Mouse (Mus musculus) embryonic facial prominence, embryonic 14.5 days (tissue): Measurements from ENCODE around the gene Senp2. TPM values are rescaled to one million over a fixed set of nuclear protein-coding genes. Genes with fewer than 3 reads are reported as not detected.
A peak's percentile ranks its signal among the peaks of the same experiment; 100 is the strongest.

Source experiments
- ATAC-seq: fragments of 200-750 bp; cut with Nextera tagmentation; 2 replicates; pipeline ENCODE4 v1.8.0; 2017; ENCODE audit warnings: low read depth, moderate number of reproducible peaks, moderate TSS enrichment
- DNase-seq: peaks from one replicate; pipeline ENCODE4 v3.0.0-alpha.2; 2015; ENCODE audit warnings: low spot score
- H3K27ac ChIP-seq: fragments of 300-500 bp; sonication (generic); replicated peaks from 2 replicates; pipeline ENCODE4 v1.5.1; 2014; ENCODE audit warnings: low read depth, mild to moderate bottlenecking, low read length, moderate library complexity
- H3K27me3 ChIP-seq: fragments of 300-500 bp; sonication (generic); replicated peaks from 2 replicates; pipeline ENCODE4 v1.6.1; 2014; ENCODE audit warnings: low read length; ENCODE audit not compliant: control insufficient read depth, insufficient read depth
- H3K36me3 ChIP-seq: fragments of 300-500 bp; sonication (generic); 2 replicates; pipeline ENCODE4 v1.6.1; 2014; ENCODE audit warnings: low read length, mixed read lengths; ENCODE audit not compliant: control insufficient read depth, insufficient read depth
- H3K4me1 ChIP-seq: fragments of 300-500 bp; sonication (generic); 2 replicates; pipeline ENCODE4 v1.6.1; 2014; ENCODE audit warnings: antibody characterized with exemption, low read length; ENCODE audit not compliant: control insufficient read depth, insufficient read depth
- H3K4me2 ChIP-seq: fragments of 300-500 bp; sonication (generic); 2 replicates; pipeline ENCODE4 v1.6.1; 2014; ENCODE audit warnings: low read depth, mild to moderate bottlenecking, low read length, moderate library complexity, mixed read lengths
- H3K4me3 ChIP-seq: fragments of 300-500 bp; sonication (generic); 2 replicates; pipeline ENCODE4 v1.5.1; 2014; ENCODE audit warnings: low read depth, mild to moderate bottlenecking, low read length
- H3K9ac ChIP-seq: fragments of 300-500 bp; sonication (generic); 2 replicates; pipeline ENCODE4 v1.6.1; 2014; ENCODE audit warnings: low read depth, mild to moderate bottlenecking, low read length, moderate library complexity, mixed read lengths
- H3K9me3 ChIP-seq: fragments of 300-500 bp; sonication (generic); 2 replicates; pipeline ENCODE4 v1.6.1; 2016; ENCODE audit warnings: low read length; ENCODE audit not compliant: control insufficient read depth
- WGBS: fragments of 180-500 bp; shearing (Covaris S2); extraction: QIAGEN DNeasy Blood & Tissue Kit; methylation state at CpG from one replicate; pipeline ENCODE4 v1.1.7; 2014; 5-methylcytosine and 5-hydroxymethylcytosine counted together
- polyA plus RNA-seq: library from polyadenylated mRNA; unstranded; fragments of >200 nt; fragmentation: Nextera tagmentation; extraction: Ambion mirVana; gene quantifications from 2 replicates; pipeline ENCODE4 v1.2.1, GENCODE M21; 2014

Senp2 gene
- polyA plus RNA-seq, 1 experiment from 2014 or later, result 44.4 TPM

GRCm38 (mm10) chr16:22091255-22091783 lies 82.0 kb downstream of the Senp2 start:
- Histone ChIP-seq H3K4me1 (no peaks in the 10 kb centered on the region), H3K9me3 (no peaks in the 10 kb centered on the region), H3K9ac (no peak overlapping the region), H3K36me3 (peaks cover 16% of the 10 kb centered on the region), H3K27me3 (no peaks in the 10 kb centered on the region), H3K4me3 (no peak overlapping the region), H3K4me2 (no peak overlapping the region), H3K27ac (no peak overlapping the region)
- no peak for DNase-seq
- WGBS, result 87% methylated on average over 3 of the region's 3 CpGs
- ATAC-seq, result no peak

DNA sequence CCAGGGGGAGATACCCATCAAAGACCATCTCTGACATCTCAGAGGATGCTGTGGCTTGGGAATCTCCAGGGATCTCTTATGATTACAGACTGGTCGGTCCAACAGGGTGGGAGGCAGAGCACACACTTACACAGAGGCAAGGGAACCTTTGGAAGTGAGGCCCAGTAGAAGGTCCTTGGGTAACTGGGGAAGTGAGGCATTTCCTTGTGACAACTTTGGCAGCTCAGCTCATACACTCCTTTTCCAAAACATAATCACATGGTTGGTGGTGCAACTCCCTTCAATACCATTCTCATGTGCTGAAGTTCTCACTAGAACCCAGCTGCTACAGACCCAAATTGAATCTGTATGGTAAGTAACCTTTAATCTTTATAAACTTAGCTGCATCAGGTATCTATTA lies 86.5 kb downstream of the Senp2 start:
- H3K27me3 ChIP-seq, result no peaks in the 10 kb centered on the region
- H3K27ac ChIP-seq, result no peak overlapping the region
- no peaks in the 10 kb centered on the region for H3K9me3 ChIP-seq
- no peaks in the 10 kb centered on the region for H3K36me3 ChIP-seq
- no peak for ATAC-seq
- WGBS, result 86% methylated on average over 1 of the region's 1 CpGs
- no peak for DNase-seq
- no peak overlapping the region for H3K4me2 ChIP-seq
- H3K9ac ChIP-seq, result no peak overlapping the region
- H3K4me3 ChIP-seq, result no peak overlapping the region
- H3K4me1 ChIP-seq, result no peaks in the 10 kb centered on the region

DNA sequence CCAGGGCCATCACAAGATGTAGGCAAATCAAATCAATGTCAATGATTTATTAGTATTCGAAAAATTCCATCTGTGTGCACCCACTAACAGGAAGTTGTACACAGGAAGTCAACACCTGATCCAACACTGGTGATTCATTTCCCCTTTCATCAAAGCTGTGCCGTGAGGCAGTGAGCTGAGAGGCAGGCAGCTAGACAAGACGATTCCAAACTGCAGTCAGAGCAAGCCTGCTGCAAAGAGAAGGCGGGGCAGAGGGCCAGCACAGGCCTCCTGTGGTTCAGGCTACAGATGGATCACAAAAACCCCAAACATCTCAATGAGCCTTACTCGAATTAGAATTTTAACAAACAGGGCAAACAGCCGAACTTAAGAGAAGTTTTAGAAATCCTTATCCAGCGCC lies 88.4 kb downstream of the Senp2 start:
- ATAC-seq (no peak), DNase-seq (peak; percentile 38)
- Histone ChIP-seq H3K9me3 (no peaks in the 10 kb centered on the region), H3K36me3 (no peaks in the 10 kb centered on the region), H3K4me3 (no peak overlapping the region), H3K4me2 (no peak overlapping the region), H3K4me1 (no peaks in the 10 kb centered on the region), H3K27ac (no peak overlapping the region; the same call in 1 of the 2 replicates), H3K27me3 (no peaks in the 10 kb centered on the region), H3K9ac (no peak overlapping the region)
- WGBS, result 47% methylated on average over 7 of the region's 7 CpGs

Other genes starting within 250 kb of the Senp2 start
- gene Ehhadh, start 221.7 kb upstream of the Senp2 start, polyA plus RNA-seq, result 2.2 and 2.5 TPM in 2 replicates
- 0.84 and 0.95 TPM in 2 replicates for gene Map3k13, start 215.1 kb upstream of the Senp2 start, polyA plus RNA-seq
- 39.1 and 41.1 TPM in 2 replicates for gene Tmem41a, start 61.9 kb upstream of the Senp2 start, polyA plus RNA-seq
- 0.71 and 1.2 TPM in 2 replicates for gene Liph, start 13.8 kb upstream of the Senp2 start, polyA plus RNA-seq
- 74.7 and 81.4 TPM in 2 replicates for gene Igf2bp2, start 153.8 kb downstream of the Senp2 start, polyA plus RNA-seq